Mouse (Mus musculus): ENCODE measurements around the gene Osbpl10.
"Not testable (repeated sequence)": the region's sequence is repeated elsewhere in the genome, so short reads cannot be mapped to it uniquely, and the experiment has no call there.

Osbpl10 gene

DNA sequence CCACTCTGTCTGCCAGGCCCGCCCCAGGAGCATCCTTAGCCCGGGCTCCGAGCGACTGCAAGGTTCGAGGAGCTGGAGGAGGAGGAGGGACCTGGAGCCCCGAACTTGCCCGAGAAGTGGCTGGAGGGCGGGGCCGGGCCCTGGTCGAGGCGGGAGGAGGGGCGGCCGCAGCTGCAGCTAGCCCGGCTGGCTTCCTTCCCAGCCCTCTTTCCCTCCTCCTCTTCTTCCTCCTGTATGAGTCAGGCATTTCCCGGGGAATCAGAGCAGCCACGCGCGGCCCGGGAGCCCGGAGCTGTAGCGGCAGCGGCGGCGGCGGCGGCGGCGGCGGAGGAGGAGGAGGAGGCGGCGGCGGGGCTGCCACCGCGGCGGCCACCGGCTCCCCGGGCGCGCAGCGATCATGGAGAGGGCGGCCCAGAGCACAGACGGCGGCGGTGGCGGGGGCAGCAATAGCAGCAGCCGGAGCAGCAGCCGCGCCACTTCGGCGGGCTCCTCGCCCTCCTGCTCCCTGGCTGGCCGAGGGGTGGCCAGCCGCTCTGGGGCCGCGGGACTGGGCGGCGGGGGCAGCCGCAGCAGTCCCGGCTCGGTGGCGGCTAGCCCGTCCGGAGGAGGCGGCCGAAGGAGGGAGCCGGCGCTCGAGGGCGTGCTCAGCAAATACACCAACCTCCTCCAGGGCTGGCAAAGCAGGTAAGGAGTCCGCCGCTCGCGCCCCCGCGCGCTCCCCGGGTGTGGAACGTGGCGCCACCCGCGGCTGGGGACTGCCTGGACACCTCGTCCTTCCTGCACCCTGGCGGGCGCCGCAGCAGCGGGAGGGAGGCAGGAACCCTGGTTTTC, at the start of gene Osbpl10:
Gene Osbpl10 (plus strand): TSS at position 289 of the 831 bp plus-strand sequence.
- DNase-seq = peak; percentile 53

- DNase-seq = no peak
These were observed 47.8 kb upstream of the Osbpl10 start for GRCm38 (mm10) chr9:114930464-114931090.

DNA sequence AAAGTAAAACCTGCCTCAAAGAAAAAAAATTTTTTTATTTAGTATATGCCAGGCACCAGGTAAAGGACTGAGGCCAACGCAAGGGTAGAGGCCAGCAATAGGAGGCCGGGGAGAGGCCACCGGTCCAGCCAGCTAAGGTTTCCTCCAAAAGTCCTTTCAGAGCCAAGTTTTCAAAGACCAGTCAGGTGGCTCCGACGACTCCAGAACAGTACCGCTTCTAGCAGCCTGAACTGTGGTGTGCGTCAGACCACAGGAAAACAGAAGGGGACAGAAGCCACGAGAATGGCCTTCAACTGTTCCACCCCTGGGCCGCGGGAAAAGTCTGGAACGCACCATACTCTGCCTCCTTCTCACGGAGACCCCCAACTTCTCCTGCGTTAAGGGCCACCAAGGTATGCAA, 45.8 kb upstream of the Osbpl10 start:
- DNase-seq = no peak

DNA sequence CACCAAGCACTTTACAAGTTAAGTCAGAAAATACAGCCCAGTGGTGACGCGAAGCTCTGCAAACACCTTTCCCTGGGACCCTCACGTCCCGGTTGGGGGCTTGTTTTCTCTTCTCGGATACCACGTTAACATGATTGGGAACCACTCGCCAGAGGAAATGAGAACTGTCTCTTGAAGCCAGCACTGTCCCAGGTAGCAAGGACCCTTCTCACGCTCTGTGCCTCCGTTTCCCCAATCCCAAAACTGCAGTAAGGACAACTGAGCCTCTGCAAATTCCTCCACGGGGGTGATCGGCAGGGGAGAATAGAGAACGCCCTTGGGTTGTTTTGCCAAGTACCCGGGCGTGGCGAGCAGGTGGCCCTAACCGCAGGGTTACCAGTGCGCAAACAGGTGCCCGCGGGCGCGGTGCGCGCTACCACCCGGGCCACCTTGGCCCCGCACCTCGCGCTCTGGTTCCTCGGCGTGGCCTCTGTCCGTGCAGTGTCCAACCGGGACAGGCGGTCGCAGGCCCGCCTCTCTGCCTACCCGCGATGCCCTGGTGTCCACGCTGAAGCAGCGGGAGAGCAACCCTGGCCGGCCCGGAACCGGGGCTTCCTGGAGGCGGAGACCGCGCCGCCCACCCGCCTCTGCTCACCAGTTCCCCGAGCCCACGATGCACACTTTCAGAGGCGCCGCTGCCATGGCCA, 45.2 kb upstream of the Osbpl10 start:
- DNase-seq = peak; percentile 40

GRCm38 (mm10) chr9:114933723-114934171, 44.6 kb upstream of the Osbpl10 start, which contains the start of gene Gpd1l:
Gpd1l (minus strand) TSS chr9:114933987.
- peak; percentile 84 for DNase-seq

- DNase-seq = peak; percentile 48
These were observed 44.1 kb upstream of the Osbpl10 start for GRCm38 (mm10) chr9:114934231-114934630.

GRCm38 (mm10) chr9:114935321-114935720, 43.0 kb upstream of the Osbpl10 start:
- no peak for DNase-seq

DNA sequence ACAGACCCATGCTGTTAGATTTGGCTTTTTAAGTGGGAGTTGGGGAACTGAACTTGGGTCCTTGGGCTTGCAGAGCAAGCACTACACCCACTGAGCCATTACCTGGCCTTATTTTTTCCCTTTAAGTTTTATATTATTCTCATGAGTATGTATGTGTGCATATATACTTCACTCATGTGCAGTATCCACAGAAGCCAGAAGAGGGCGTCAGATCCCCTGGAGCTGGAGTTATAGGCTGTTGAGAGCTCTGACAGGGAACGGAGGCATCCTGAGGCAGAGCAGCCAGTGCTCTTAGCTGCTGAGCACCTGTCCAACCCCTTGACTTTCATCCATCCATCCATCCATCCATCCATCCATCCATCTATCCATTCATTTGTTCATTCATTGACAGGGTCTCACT, 41.7 kb upstream of the Osbpl10 start:
- DNase-seq = no peak

- no peak for DNase-seq
These were observed 33.7 kb upstream of the Osbpl10 start for GRCm38 (mm10) chr9:114944642-114945041.

- DNase-seq = peak; percentile 31
These were observed 32.8 kb upstream of the Osbpl10 start for GRCm38 (mm10) chr9:114945576-114945975.

GRCm38 (mm10) chr9:114948395-114948794, 30.0 kb upstream of the Osbpl10 start:
- DNase-seq = no peak

- peak; percentile 57 for DNase-seq
These were observed 25.5 kb upstream of the Osbpl10 start for GRCm38 (mm10) chr9:114952866-114953265.

DNA sequence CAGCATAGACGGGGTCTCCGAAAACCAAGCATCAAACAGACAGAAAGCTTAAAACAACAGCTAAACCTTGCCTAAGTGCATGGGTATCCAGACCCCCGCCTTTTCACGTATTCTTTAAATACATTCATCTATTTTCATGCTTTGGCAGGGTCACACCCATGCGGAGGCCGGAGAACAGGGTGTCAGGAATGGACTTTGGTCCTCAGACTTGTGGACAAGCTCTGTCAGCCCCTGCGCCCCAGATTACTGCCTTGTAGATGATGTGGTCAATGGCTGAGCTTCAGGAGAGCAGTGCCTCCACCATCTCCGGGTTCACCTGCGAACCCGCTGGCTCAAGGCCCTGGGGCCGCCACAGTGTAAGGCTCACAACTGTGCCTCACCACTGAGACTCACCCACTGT, 23.0 kb upstream of the Osbpl10 start:
- no peak for DNase-seq

DNA sequence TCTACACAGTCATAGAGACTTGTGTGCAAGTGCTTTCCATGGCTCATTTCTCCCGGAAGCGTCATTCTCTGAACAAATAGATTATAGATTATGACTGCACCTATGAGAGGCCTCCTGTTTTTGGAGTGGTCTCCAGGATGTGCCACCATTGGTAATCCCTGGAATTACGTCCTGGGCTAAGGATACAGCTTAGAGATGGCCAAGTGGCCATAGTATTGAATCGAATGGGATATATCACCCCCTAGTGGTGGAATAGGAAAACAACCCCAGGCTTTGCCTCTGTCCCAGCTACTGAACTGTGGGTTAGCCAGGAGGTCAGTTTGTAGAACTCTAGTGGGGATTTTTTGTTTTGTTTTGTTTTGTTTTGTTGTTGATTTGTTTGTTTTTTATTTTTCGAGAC, 21.4 kb upstream of the Osbpl10 start:
- DNase-seq = no peak

DNA sequence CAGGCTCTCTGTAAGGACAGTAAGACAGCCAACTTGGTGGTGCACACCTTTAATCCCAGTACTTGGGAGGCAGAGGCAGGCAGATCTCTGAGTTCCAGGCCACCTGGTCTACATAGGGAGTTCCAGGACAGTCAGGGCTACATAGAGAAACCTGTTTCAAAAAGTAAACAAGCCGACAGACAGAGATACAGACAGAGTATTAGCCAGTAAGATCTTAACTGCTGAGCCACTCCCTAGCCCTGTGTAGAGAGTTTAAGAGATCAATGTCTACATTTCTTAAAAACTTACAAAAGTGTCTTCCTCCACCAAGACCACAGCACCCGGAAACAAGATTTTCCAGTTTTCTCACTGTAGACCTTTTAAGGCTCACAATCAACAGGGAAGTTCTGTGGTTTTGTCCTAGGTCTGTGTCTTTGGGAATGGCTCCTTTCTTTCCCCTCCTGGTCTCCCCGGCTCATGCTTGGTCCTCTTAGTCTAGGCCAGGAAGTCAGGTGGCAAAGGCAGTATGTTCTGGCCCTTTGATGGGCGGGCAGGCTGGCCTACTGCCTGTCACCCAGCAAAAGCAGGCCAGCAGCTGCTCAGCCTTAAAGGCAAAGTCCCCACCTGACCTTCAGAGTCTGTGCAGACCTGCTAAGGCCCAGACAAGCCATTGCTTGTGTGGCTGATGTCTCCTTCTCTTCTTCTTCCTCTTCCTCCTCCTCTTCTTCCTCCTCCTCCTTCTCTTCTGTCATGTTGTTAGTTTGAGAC, 18.2 kb upstream of the Osbpl10 start:
- no peak for DNase-seq

DNA sequence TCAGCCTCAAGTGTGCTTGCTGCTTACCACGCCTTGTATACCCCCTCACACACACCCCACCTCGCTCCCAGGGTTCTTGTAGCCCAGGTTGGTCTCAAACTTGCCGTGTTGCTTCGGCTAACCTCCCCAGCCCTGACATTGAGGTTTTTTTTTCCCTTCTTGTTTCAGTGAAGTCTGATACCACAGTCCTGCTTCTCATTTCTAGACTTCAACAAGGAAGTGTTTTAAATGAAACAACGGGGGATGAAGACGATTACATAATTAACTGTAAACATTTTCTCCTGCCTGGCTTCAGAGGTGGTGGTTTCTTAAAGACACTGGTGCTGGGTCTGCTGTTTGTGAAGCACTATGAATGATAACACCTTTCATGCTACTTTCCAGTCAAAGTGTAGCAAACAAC, 17.5 kb upstream of the Osbpl10 start:
- no peak for DNase-seq

DNA sequence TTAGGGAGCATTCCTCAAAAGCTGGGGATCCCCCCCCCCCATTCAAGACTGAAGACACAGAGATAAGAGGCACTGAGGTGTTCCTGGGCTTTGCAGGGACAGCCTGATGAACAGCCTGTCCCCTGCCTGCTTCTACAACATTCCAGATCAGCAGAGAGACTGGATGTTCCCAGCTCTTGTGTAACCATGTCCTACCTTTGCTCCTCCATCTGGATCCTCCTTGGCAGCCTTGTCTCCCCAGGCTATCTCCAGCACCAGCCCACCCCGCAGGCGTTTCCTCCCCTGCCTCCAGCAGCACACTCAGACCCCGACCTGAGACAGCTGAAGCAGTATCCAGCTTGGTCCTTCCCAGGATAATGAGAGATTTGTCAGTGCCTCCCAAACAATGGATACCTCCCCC, 14.3 kb upstream of the Osbpl10 start:
- no peak for DNase-seq

- DNase-seq = not testable (repeated sequence)
These were observed 12.1 kb upstream of the Osbpl10 start for GRCm38 (mm10) chr9:114966286-114966685.

DNA sequence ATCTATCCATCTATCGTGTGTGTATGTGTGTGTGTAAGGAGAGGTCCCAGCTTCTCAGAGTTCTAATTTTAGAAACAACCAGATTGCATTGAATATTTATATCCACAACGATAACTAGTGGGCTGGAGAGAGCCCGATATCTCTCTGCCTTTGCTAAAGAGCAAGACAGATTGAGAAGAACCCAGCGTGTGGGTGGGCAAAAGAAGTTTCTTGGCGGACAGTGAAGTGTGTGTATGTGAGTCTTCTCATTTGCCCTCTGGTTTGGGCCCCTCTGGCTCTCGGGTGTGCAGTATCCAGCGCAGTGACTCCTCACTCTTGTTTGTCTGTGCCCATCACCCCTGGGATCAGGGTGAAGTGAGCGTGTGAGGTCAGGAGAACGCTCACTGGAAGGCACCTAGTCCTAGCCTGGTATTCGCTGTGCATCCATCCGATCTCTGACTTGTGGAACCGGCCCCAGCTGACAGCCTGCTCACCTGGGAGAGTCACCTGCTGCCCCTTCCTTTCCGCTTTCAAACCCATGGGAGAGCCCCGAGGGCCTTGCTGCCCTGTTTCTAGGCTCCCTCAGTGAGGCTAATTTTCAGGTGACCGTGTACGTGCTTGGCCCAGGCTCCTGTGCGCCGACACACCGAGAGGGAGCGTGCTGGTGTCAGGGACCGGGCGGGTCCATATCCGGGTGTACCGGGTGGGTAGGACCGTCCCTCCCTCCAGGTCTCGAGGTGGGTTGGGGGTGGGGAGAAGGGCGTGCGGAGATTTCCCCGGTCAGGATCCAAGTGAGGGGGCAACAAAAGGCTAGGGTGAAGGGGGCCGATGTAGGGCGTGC, 698 bp upstream of the Osbpl10 start:
- DNase-seq = no peak

DNA sequence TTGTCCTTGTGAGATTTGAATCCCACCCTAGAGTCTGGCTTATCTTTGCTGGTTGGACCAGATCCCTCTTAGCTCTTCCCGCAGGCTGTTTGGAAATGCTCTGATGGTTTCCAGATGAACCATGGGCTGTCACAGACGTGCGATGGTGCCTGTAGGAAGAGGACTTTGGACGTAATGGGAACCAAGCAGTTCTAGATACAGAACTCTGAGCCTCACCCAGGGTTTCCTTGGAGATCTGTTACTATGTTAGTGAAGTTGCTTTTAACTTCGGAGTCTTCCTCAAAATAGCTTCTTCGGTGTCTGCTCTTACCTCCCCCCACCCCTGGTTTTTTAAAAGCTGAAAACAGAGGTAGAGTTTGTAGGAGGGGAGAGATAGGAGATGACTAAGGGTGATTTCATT, 1.6 kb downstream of the Osbpl10 start:
- no peak for DNase-seq

GRCm38 (mm10) chr9:114982689-114983360, 4.5 kb downstream of the Osbpl10 start, which contains the start of gene Rps27rt:
Rps27rt (minus strand) TSS chr9:114982739.
- no peak for DNase-seq
